Mouse (Mus musculus): ENCODE results near the gene Ttc23. TPM values are rescaled to one million over a fixed set of nuclear protein-coding genes. Genes with fewer than 3 reads are reported as not detected.

Gene Ttc23
- total and polyA plus RNA-seq, 3 experiments = 0.42 to 4.8 TPM; not detected in 1

- Histone ChIP-seq H3K9me3 (replicated peaks; ENCODE audit: insufficient read depth, low read length) (no peaks in the 10 kb centered on the region), H3K27me3 (ENCODE audit: control insufficient read depth in 1 of 2, insufficient read depth in 2 of 2, low read length in 2 of 2) (no peaks in the 10 kb centered on the region), H3K27ac (ENCODE audit: control insufficient read depth, low read depth, low read length) (no peak overlapping the region), H3K79me2 (ENCODE audit: control insufficient read depth, insufficient read depth, low read length, poor library complexity) (no peaks in the 10 kb centered on the region), H3K9ac (ENCODE audit: control insufficient read depth, low read depth, low read length, poor library complexity, severe bottlenecking) (no peak overlapping the region), H3K36me3 (ENCODE audit: control insufficient read depth in 1 of 2, insufficient read depth in 2 of 2, low read length in 2 of 2) (no peaks in the 10 kb centered on the region), H3K4me1 (ENCODE audit: control insufficient read depth in 1 of 2, insufficient read depth in 2 of 2, low read length in 2 of 2) (no peaks in the 10 kb centered on the region), H3K4me3 (ENCODE audit: control insufficient read depth in 1 of 2, insufficient read depth in 1 of 2, low read depth in 2 of 2, low read length in 2 of 2) (no peak overlapping the region)
- no peak for DNase-seq (ENCODE audit: low read depth, low spot score)
- no peak for TF ChIP-seq ELF1 (IDR thresholded peaks at IDR 0.05; ENCODE audit: low read depth, low read length)
- TF ChIP-seq MXI1 (IDR thresholded peaks at IDR 0.05; ENCODE audit: low read depth, low read length) = no peak
- no peak for TF ChIP-seq JUND (IDR thresholded peaks at IDR 0.05; ENCODE audit: low read depth, low read length)
- no peak for TF ChIP-seq GATA1 (IDR thresholded peaks at IDR 0.05; ENCODE audit: low read depth, low read length)
- TF ChIP-seq MAX (IDR thresholded peaks at IDR 0.05; ENCODE audit: low read length) = no peak
- TF ChIP-seq POLR2A (IDR thresholded peaks at IDR 0.05; ENCODE audit: control insufficient read depth in 1 of 2, insufficient read depth in 1 of 2, low read depth in 1 of 2, low read length in 2 of 2, poor library complexity in 1 of 2) = no peak
- TF ChIP-seq MAZ (IDR thresholded peaks at IDR 0.05; ENCODE audit: low read depth, low read length) = no peak
- no peak for TF ChIP-seq POLR2AphosphoS5 (IDR thresholded peaks at IDR 0.05; ENCODE audit: borderline replicate concordance, low read depth, low read length)
- no peak for TF ChIP-seq E2F4 (IDR thresholded peaks at IDR 0.05; ENCODE audit: borderline replicate concordance, low read depth, low read length)
- TF ChIP-seq ZC3H11A (IDR thresholded peaks at IDR 0.05; ENCODE audit: low read depth, low read length) = no peak
- TF ChIP-seq TCF12 (IDR thresholded peaks at IDR 0.05; ENCODE audit: low read depth, low read length) = no peak
- no peak for TF ChIP-seq CHD1 (IDR thresholded peaks at IDR 0.05; ENCODE audit: low read depth, low read length)
- TF ChIP-seq POLR2AphosphoS2 (IDR thresholded peaks at IDR 0.05; ENCODE audit: low read length) = no peak
- no peak for TF ChIP-seq TAL1 (IDR thresholded peaks at IDR 0.05; ENCODE audit: low read length)
- TF ChIP-seq GABPA (IDR thresholded peaks at IDR 0.05; ENCODE audit: low read depth, low read length) = no peak
- TF ChIP-seq RCOR1 (IDR thresholded peaks at IDR 0.05; ENCODE audit: low read depth, low read length) = no peak
- TF ChIP-seq NRF1 (IDR thresholded peaks at IDR 0.05; ENCODE audit: insufficient read depth, low read depth, low read length, poor library complexity, severe bottlenecking) = no peak
- TF ChIP-seq ZNF384 (IDR thresholded peaks at IDR 0.05; ENCODE audit: low read depth, low read length) = no peak
- no peak for TF ChIP-seq NELFE (IDR thresholded peaks at IDR 0.05; ENCODE audit: low read depth, low read length)
- TF ChIP-seq CTCF (IDR thresholded peaks at IDR 0.05 in 2 of 3, conservative IDR thresholded peaks at IDR 0.05 in 1 of 3; ENCODE audit: control insufficient read depth in 1 of 3, insufficient read depth in 1 of 3, low read depth in 2 of 3, low read length in 3 of 3, poor library complexity in 1 of 3, severe bottlenecking in 1 of 3) = no peak
Measured at GRCm38 (mm10) chr7:67692791-67693538, 45.8 kb downstream of the Ttc23 start.

DNA sequence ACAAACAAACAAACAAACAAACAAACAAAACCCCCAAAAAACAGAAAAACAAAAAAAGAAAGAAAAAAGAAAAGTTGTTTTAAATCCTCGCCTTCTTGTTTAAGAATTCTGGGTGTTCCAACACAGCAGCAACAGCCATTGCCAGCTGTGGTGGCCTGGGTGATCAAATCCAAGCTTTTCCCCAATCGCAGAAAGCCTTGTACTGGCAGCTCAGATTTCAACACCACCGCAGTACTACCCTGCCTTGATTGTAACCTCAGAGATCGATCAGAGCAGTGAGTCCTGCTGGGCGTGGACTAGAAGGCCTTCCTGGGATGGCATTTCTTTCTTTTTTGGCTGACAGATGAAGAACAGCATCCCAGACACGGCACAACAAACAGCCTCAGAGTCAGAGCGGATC, 48.7 kb downstream of the Ttc23 start:
- Histone ChIP-seq H3K4me3 (ENCODE audit: control insufficient read depth in 1 of 2, insufficient read depth in 1 of 2, low read depth in 2 of 2, low read length in 2 of 2) (no peak overlapping the region), H3K9me3 (replicated peaks; ENCODE audit: insufficient read depth, low read length) (no peaks in the 10 kb centered on the region), H3K79me2 (ENCODE audit: control insufficient read depth, insufficient read depth, low read length, poor library complexity) (no peaks in the 10 kb centered on the region), H3K4me1 (ENCODE audit: control insufficient read depth in 1 of 2, insufficient read depth in 2 of 2, low read length in 2 of 2) (no peaks in the 10 kb centered on the region), H3K27ac (ENCODE audit: control insufficient read depth, low read depth, low read length) (no peak overlapping the region), H3K27me3 (ENCODE audit: control insufficient read depth in 1 of 2, insufficient read depth in 2 of 2, low read length in 2 of 2) (no peaks in the 10 kb centered on the region), H3K36me3 (ENCODE audit: control insufficient read depth in 1 of 2, insufficient read depth in 2 of 2, low read length in 2 of 2) (no peaks in the 10 kb centered on the region), H3K9ac (ENCODE audit: control insufficient read depth, low read depth, low read length, poor library complexity, severe bottlenecking) (no peak overlapping the region)
- no peak for DNase-seq (ENCODE audit: low read depth, low spot score)
- TF ChIP-seq NRF1 (IDR thresholded peaks at IDR 0.05; ENCODE audit: insufficient read depth, low read depth, low read length, poor library complexity, severe bottlenecking) (no peak), ZKSCAN1 (IDR thresholded peaks at IDR 0.05; ENCODE audit: low read depth, low read length) (no peak), UBTF (IDR thresholded peaks at IDR 0.05; ENCODE audit: borderline replicate concordance, insufficient read depth, low read depth, low read length) (no peak), BHLHE40 (IDR thresholded peaks at IDR 0.05; ENCODE audit: borderline replicate concordance, low read depth, low read length) (no peak), GABPA (IDR thresholded peaks at IDR 0.05; ENCODE audit: low read depth, low read length) (no peak)
